17 mouse cellular contexts compared by ENCODE assay signal in the genomic region with DNA sequence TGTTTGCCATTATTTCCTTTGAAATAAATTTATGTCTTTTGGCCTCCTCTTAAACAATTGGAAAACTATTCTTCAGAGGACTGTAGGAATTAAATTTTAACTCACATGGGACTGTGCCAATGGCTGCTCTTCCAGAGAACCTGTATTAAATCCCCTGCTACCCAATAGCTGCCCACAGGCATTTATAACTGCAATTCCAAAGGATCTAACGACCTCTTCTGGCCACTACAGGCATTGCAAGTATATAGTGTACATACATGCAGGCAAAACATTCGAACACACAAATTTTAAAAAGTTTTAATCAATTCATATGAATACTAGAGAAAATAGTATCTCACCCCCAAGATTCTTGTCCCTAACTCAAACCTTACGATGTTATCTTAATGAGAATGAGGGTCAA. TPM values are rescaled to one million over a fixed set of nuclear protein-coding genes. Genes with fewer than 3 reads are reported as not detected.
A peak's percentile ranks its signal among the peaks of the same experiment; 100 is the strongest.
DNase-seq lines count a peak whose midpoint lies in the region; ATAC-seq and TF ChIP-seq lines count a peak whose summit lies in the region.
"Had no signal": no experiment of that assay in that cellular context is flagged by ENCODE, and none has a peak within 500 bp of the region (broad histone marks: within the 10 kb centered on the region; RNA-seq: fewer than 3 reads in every experiment).

No protein-coding gene starts in this region.

- no peak overlapping the region for H3K4me3 ChIP-seq in embryonic facial prominence, embryonic 11.5 days (ENCODE audit: low read depth, low read length)
- H3K4me3 ChIP-seq in embryonic facial prominence, embryonic 10.5 days = no peak overlapping the region
- no peak overlapping the region for H3K4me3 ChIP-seq in layer of hippocampus, adult 2 months
- no peak overlapping the region for H3K4me3 ChIP-seq in midbrain, postnatal 0 days (ENCODE audit: low read depth, low read length)
- H3K4me3 ChIP-seq in midbrain, embryonic 10.5 days = no peak overlapping the region
- H3K4me3 ChIP-seq: erythroblast, embryonic 14.5 days; heart, embryonic 13.5 days; hindbrain, embryonic 13.5 days; lung, embryonic 15.5 days had no signal

- DNase-seq in embryonic facial prominence, embryonic 11.5 days (ENCODE audit: low spot score) = peak; percentile 15
- no peak for DNase-seq in embryonic facial prominence, embryonic 10.5 days (ENCODE audit: low spot score)
- DNase-seq in layer of hippocampus, adult 2 months (ENCODE audit: low spot score in 2 of 2) = no peak
- DNase-seq in layer of hippocampus, adult 11-12 months (ENCODE audit: low spot score) = no peak
- DNase-seq in midbrain, postnatal 0 days (ENCODE audit: low spot score) = no peak
- DNase-seq in midbrain, embryonic 10.5 days (ENCODE audit: low spot score) = no peak
- DNase-seq in urinary bladder, postnatal 4 days (ENCODE audit: low spot score in 2 of 2) = no peak
- DNase-seq: cerebellum, adult 2 months; embryo, embryonic 11 days; right cerebral cortex, postnatal 25 days; thymus, adult 18-20 months had no signal

- no peaks in the 10 kb centered on the region for H3K4me1 ChIP-seq in embryonic facial prominence, embryonic 11.5 days (ENCODE audit: control insufficient read depth, insufficient read depth, low read length)
- peaks cover 19% of the 10 kb centered on the region for H3K4me1 ChIP-seq in embryonic facial prominence, embryonic 10.5 days
- no peaks in the 10 kb centered on the region for H3K4me1 ChIP-seq in midbrain, postnatal 0 days (ENCODE audit: insufficient read depth, low read length)
- H3K4me1 ChIP-seq in midbrain, embryonic 10.5 days = peaks cover 14% of the 10 kb centered on the region

- no peak for ATAC-seq in embryonic facial prominence, embryonic 11.5 days (replicated peaks; ENCODE audit: insufficient number of reproducible peaks, low FRiP score, low TSS enrichment, low read depth)
- ATAC-seq in midbrain, postnatal 0 days (ENCODE audit: low FRiP score) = no peak
- no peak for ATAC-seq in inflammation-experienced regulatory T-cells, adult 6 months

- 65% methylated on average over 3 of the region's 3 CpGs for WGBS in embryonic facial prominence, embryonic 11.5 days
- WGBS in embryonic facial prominence, embryonic 10.5 days = 62% methylated on average over 3 of the region's 3 CpGs
- WGBS in midbrain, postnatal 0 days = 63% methylated on average over 3 of the region's 3 CpGs
- whole genome bisulfite sequencing in midbrain, embryonic 10.5 days = 61% methylated on average over 3 of the region's 3 CpGs

- H3K27ac ChIP-seq in embryonic facial prominence, embryonic 11.5 days (replicated peaks; ENCODE audit: low read depth, low read length) = no peak overlapping the region
- no peak overlapping the region for H3K27ac ChIP-seq in embryonic facial prominence, embryonic 10.5 days (replicated peaks)
- H3K27ac ChIP-seq in layer of hippocampus, adult 2 months = no peak overlapping the region
- H3K27ac ChIP-seq in midbrain, postnatal 0 days (ENCODE audit: low read depth, low read length) = no peak overlapping the region
- no peak overlapping the region for H3K27ac ChIP-seq in midbrain, embryonic 10.5 days (replicated peaks)
- H3K27ac ChIP-seq: heart, embryonic 13.5 days; hindbrain, embryonic 13.5 days; lung, embryonic 15.5 days had no signal

- peak; percentile 64 for TF ChIP-seq CTCF in layer of hippocampus, adult 2 months (conservative IDR thresholded peaks at IDR 0.05)
- TF ChIP-seq CTCF in midbrain, postnatal 0 days (IDR thresholded peaks at IDR 0.05) = peak; percentile 52

- H3K9me3 ChIP-seq in embryonic facial prominence, embryonic 11.5 days (replicated peaks; ENCODE audit: control insufficient read depth, low read length) = no peaks in the 10 kb centered on the region
- H3K9me3 ChIP-seq in embryonic facial prominence, embryonic 10.5 days = no peaks in the 10 kb centered on the region
- H3K9me3 ChIP-seq in midbrain, postnatal 0 days (ENCODE audit: low read length) = no peaks in the 10 kb centered on the region
- H3K9me3 ChIP-seq in midbrain, embryonic 10.5 days (replicated peaks) = no peaks in the 10 kb centered on the region
- H3K9me3 ChIP-seq: G1E; heart, embryonic 13.5 days; lung, embryonic 15.5 days had no signal

- H3K36me3 ChIP-seq in embryonic facial prominence, embryonic 11.5 days (replicated peaks; ENCODE audit: control insufficient read depth, insufficient read depth, low read depth, low read length) = no peaks in the 10 kb centered on the region
- no peaks in the 10 kb centered on the region for H3K36me3 ChIP-seq in embryonic facial prominence, embryonic 10.5 days (replicated peaks)
- H3K36me3 ChIP-seq in midbrain, postnatal 0 days (ENCODE audit: insufficient read depth, low read length) = no peaks in the 10 kb centered on the region
- no peaks in the 10 kb centered on the region for H3K36me3 ChIP-seq in midbrain, embryonic 10.5 days
- H3K36me3 ChIP-seq: G1E; heart, embryonic 13.5 days; hindbrain, embryonic 13.5 days; lung, embryonic 15.5 days had no signal

- no peak overlapping the region for H3K4me2 ChIP-seq in embryonic facial prominence, embryonic 11.5 days (ENCODE audit: low read depth, low read length)
- H3K4me2 ChIP-seq in midbrain, postnatal 0 days (ENCODE audit: low read depth, low read length, poor library complexity, severe bottlenecking) = no peak overlapping the region
- H3K4me2 ChIP-seq: heart, embryonic 13.5 days; hindbrain, embryonic 13.5 days; lung, embryonic 15.5 days had no signal

- no peak overlapping the region for H3K9ac ChIP-seq in embryonic facial prominence, embryonic 11.5 days (replicated peaks; ENCODE audit: low read length)
- no peak overlapping the region for H3K9ac ChIP-seq in midbrain, postnatal 0 days (replicated peaks; ENCODE audit: low read length, poor library complexity, severe bottlenecking)
- H3K9ac ChIP-seq: heart, embryonic 13.5 days; hindbrain, embryonic 13.5 days; lung, embryonic 15.5 days had no signal

- H3K27me3 ChIP-seq in embryonic facial prominence, embryonic 11.5 days (ENCODE audit: control insufficient read depth, insufficient read depth, low read length) = no peaks in the 10 kb centered on the region
- no peaks in the 10 kb centered on the region for H3K27me3 ChIP-seq in embryonic facial prominence, embryonic 10.5 days (replicated peaks; ENCODE audit: low read depth, poor library complexity, severe bottlenecking)
- no peaks in the 10 kb centered on the region for H3K27me3 ChIP-seq in midbrain, postnatal 0 days (ENCODE audit: insufficient read depth, low read length)
- H3K27me3 ChIP-seq in midbrain, embryonic 10.5 days (ENCODE audit: low read depth, poor library complexity, severe bottlenecking) = no peaks in the 10 kb centered on the region
- H3K27me3 ChIP-seq: heart, embryonic 13.5 days; hindbrain, embryonic 13.5 days; lung, embryonic 15.5 days had no signal

RNA-seq across cellular contexts. Expression of a gene that starts 41.1 kb away (rescaled TPM):
- 50.7 and 54.7 TPM in 2 replicates for polyA plus RNA-seq in embryonic facial prominence, embryonic 11.5 days (2014; fragmentation: Nextera tagmentation; extraction: Ambion mirVana)
- polyA plus RNA-seq in embryonic facial prominence, embryonic 10.5 days (2016; fragmentation: Nextera tagmentation; extraction: Ambion mirVana) = 45.0 and 46.5 TPM in 2 replicates
- 10 to 100 TPM; 16.2 to 16.8 TPM for total RNA-seq in layer of hippocampus, adult 2 months (2021)
- total RNA-seq in midbrain, postnatal 0 days (2014; rRNA removed) = 26.7 and 28.1 TPM in 2 replicates
- polyA plus RNA-seq in midbrain, postnatal 0 days (2015; fragmentation: Nextera tagmentation; extraction: Ambion mirVana) = 18.3 and 19.5 TPM in 2 replicates
- 40.0 TPM in 2 replicates for polyA plus RNA-seq in midbrain, embryonic 10.5 days (2016; fragmentation: Nextera tagmentation; extraction: Ambion mirVana)
- 10 to 100 TPM in 2 of 3 experiments, 1 to 10 TPM in 1; 2.5 to 14.1 (median 10.8) TPM for polyA plus RNA-seq in inflammation-experienced regulatory T-cells, adult 6 months (2017; shearing (Covaris generic))
